Mouse (Mus musculus) naive thymus-derived CD4-positive, alpha-beta T cell, adult 2 months (primary cell): ENCODE results near the gene Entpd4b.
"Not testable (repeated sequence)": the region's sequence is repeated elsewhere in the genome, so short reads cannot be mapped to it uniquely, and the experiment has no call there.

ENCODE experiments used
- DNase-seq: peaks from one replicate; pipeline ENCODE4 v3.0.0-alpha.2; 2011; ENCODE audit warnings: low read depth

Entpd4b gene

DNA sequence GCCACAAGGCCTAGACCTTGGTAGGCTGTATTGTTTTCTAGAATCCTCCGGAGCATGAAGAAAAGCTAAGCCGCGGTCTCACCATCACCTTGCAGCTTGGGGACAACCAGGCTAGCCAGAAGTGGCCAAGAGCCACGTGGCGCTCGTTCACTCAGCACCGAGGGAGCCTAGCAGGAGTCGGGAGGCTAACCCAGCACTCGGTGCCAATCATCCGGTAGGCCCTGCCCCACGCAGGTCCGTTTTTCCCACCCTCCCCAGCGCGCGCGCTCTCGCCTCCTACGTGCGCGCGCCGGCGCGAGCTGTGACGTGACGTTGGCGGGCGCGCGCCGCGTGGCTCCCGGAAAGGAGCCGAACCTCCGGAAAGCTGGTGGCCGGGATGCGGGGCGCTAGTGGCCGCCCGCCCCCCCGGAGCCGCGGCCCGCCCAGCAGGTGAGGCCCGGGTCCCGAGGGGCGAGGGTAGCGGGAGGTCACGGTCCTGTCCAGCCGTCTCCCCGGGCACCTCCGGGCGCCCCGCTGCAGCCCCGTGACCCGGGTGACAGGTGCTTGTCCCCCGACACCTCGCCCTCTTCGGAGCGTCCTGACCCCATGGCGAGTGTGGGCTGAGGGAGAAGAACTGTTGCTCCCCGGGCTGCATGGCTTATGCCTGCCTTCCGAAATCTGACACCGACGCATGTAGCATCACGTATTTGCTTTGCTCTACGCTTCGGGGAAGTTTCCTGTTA is at the start of gene Entpd4b:
TSS of gene Entpd4b (plus strand) at position 315 of the 722 bp plus-strand sequence.
- DNase-seq = not testable (repeated sequence)

DNA sequence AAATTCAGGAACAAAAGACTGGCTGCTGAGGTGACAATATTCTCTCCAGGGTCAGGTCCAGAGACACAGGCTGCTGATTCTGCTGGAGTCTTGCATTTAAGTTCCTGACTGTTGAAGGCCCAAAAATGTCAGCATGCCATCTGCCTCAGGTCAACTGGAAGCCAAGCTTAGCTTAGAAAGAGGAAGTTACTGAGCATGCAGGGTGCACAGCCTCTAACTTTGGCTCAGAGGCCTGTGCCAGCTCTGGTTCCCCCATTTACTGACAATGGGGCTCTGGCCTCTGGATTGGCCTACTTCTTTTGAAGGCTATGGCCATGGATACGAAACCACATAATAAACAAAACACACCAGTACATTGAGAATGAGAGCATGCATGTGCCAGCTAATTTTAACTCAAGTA is 48.2 kb upstream of the Entpd4b start:
- DNase-seq = not testable (repeated sequence)

GRCm38 (mm10) chr14:69512449-69512848 is 42.8 kb upstream of the Entpd4b start, which contains the start of gene Gm27179:
TSS of gene Gm27179 (minus strand) at chr14:69512549.
- not testable (repeated sequence) for DNase-seq

DNA sequence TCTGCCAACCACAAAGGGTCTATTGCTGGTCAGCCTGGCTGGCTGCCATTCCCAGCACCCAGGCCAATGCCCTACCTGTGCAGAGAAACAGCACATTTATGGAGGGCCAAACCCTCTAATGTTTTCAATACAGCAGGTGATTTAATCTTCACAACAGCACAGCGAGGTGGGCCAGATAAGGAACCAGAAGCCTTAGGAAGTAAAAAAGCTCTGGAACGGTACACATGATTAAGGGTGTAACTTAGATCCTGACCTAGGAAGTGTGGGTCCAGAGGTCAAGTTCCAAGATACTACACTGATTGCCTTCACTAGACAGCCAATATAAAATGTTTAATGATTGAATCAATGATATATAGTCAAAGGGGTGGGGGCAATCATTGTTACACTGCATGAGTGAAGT is 34.4 kb upstream of the Entpd4b start:
- DNase-seq = not testable (repeated sequence)

DNA sequence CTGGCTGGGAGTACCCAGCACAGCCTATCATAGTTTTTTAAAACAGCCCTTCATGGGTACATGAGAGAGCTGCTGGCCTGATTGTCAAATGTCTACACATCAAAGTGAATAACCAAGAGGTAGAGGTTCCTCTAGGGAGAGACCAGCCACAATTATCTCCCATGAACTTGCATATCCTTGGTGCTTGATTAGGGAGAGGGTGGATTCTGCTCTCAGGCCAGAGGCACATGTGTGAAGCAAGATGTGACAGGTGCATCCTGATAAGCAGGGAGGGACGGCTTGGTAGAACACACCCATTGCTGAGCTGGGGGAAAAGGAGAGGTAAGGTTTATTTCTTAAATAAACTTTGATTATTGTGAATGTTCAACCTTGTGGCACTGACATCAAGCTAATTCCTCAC is 32.2 kb upstream of the Entpd4b start:
- not testable (repeated sequence) for DNase-seq

GRCm38 (mm10) chr14:69526202-69526601 is 29.0 kb upstream of the Entpd4b start:
- DNase-seq = not testable (repeated sequence)

GRCm38 (mm10) chr14:69536539-69536938 is 18.7 kb upstream of the Entpd4b start:
- DNase-seq = not testable (repeated sequence)

DNA sequence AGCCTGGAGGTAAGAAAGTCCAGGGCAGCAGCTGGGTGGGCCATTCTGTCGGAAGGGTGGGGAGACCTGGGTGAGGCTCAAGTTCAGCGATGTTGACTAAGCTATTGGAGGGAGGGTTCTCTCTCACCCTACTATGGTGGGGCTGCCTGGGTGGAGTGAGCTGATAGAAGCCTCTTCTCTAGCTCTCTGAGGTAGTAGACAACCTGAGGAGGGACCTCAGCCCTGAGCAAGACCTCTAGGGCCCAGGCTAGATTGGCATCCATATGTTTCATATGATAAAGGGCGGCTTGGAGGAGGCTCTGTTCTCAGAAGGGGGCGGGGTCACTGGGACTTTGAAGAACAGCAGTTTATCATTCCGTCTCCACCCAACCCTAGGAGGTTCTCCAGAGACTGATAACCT is 15.1 kb upstream of the Entpd4b start:
- DNase-seq = not testable (repeated sequence)

- DNase-seq = not testable (repeated sequence)
Measured at GRCm38 (mm10) chr14:69542695-69543094, 12.5 kb upstream of the Entpd4b start.

DNA sequence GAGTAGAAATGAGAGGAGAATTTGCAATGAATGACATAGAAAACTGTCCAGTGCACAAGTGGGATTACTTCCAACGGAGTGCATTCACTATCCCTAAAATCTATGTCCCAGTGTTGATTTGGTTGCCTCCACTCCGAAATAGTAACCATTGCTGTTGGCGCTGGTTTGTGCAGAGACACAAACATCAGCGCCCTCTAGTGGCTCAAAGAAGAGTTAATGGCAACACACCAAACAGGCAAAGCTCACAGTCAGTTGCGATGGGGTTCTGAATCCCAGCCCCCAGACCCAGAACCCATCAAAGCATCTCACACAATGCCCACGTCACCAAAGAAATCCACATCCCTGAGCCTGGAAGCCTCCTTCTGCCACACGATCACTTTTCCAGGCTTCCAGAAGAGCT is 11.2 kb upstream of the Entpd4b start:
- not testable (repeated sequence) for DNase-seq

- not testable (repeated sequence) for DNase-seq
Measured at GRCm38 (mm10) chr14:69545052-69545451, 10.2 kb upstream of the Entpd4b start.

- DNase-seq = not testable (repeated sequence)
Measured at GRCm38 (mm10) chr14:69547310-69547709, 7.9 kb upstream of the Entpd4b start.

- DNase-seq = not testable (repeated sequence)
Measured at GRCm38 (mm10) chr14:69556820-69557219, 1.6 kb downstream of the Entpd4b start.

DNA sequence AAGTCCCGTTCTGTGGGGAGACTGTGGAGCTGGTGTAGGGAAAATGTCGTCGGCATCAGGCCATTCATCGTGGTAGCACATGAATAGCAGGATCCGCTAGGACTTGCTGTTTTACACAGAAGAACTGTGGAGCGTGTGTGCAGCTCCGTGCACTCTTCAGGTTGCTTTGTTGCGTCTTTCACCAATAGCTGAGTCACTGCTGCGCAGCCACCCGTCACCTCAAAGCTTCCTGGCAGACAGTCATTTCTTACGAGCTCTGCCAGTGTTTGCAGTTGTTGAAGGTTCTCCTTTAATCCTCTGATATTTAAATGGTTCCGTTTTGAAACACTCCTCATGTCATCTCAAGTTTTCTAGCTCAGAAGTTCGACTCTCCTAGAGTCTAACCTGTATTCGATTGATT is 2.3 kb downstream of the Entpd4b start:
- not testable (repeated sequence) for DNase-seq
